Mouse (Mus musculus): Measurements from ENCODE around the gene Xxylt1. TPM values are rescaled to one million over a fixed set of nuclear protein-coding genes. Genes with fewer than 3 reads are reported as not detected.
A peak's percentile ranks its signal among the peaks of the same experiment; 100 is the strongest.

Gene Xxylt1
- polyA plus RNA-seq, 1 experiment from 2014 or later: 11.3 TPM

DNA sequence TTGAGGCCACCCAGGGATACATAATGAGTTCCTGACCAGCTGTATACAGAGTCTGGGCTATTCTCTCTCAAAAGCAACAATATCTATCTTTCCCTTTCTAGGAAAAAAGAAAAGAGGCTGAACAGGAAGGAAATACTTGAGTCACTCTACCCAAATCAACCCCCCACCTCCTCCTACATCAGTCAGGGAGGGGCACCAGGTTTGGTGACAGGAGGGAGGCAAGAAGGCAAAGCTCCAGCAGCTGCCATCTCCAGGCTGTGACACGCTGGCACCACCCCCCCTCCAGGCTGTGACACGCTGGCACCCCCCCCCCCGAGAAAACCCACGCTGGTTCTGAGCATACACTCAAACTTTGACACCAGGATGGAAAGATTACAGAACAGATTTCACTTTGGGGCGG, 85.8 kb downstream of the Xxylt1 start:
- no peaks in the 10 kb centered on the region for H3K27me3 ChIP-seq (ENCODE audit: control insufficient read depth, insufficient read depth, low read length)
- no peak for DNase-seq (ENCODE audit: low spot score)
- H3K4me2 ChIP-seq (replicated peaks; ENCODE audit: low read depth, low read length): no peak overlapping the region
- WGBS: 76% methylated on average over 5 of the region's 5 CpGs
- ATAC-seq (ENCODE audit: low FRiP score): no peak
- no peaks in the 10 kb centered on the region for H3K36me3 ChIP-seq (ENCODE audit: control insufficient read depth, insufficient read depth, low read length)
- no peak overlapping the region for H3K4me3 ChIP-seq (ENCODE audit: low read depth, low read length)
- H3K9me3 ChIP-seq (ENCODE audit: control insufficient read depth, low read length): no peaks in the 10 kb centered on the region
- no peak overlapping the region for H3K9ac ChIP-seq (ENCODE audit: low read depth, low read length)
- no peaks in the 10 kb centered on the region for H3K4me1 ChIP-seq (replicated peaks; ENCODE audit: control insufficient read depth, insufficient read depth, low read length)
- H3K27ac ChIP-seq (ENCODE audit: low read depth, low read length): no peak overlapping the region

DNA sequence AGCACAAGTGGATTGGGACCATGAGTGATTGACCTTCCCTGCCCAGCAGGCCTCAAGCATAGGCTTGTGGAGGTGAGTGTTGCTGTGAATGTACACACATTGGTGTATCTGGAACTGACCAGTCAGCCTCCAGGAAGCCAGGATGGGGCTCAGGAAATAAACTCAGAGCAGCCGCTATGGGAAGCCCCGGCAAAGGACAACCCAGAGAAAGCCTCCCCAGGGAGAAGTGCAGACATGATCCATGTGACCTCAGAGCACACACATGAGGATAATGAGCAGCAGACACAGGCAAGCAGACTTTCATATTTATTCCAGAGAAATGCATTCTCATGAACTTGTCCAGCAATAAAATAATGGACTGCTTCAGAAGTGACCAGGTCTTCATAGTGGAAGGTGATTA, 86.4 kb downstream of the Xxylt1 start:
- no peaks in the 10 kb centered on the region for H3K4me1 ChIP-seq (replicated peaks; ENCODE audit: control insufficient read depth, insufficient read depth, low read length)
- no peak overlapping the region for H3K4me2 ChIP-seq (replicated peaks; ENCODE audit: low read depth, low read length)
- no peak overlapping the region for H3K9ac ChIP-seq (ENCODE audit: low read depth, low read length)
- no peaks in the 10 kb centered on the region for H3K9me3 ChIP-seq (ENCODE audit: control insufficient read depth, low read length)
- no peaks in the 10 kb centered on the region for H3K27me3 ChIP-seq (ENCODE audit: control insufficient read depth, insufficient read depth, low read length)
- no peak overlapping the region for H3K27ac ChIP-seq (ENCODE audit: low read depth, low read length)
- no peak overlapping the region for H3K4me3 ChIP-seq (ENCODE audit: low read depth, low read length)
- H3K36me3 ChIP-seq (ENCODE audit: control insufficient read depth, insufficient read depth, low read length): no peaks in the 10 kb centered on the region
- ATAC-seq (ENCODE audit: low FRiP score) (no peak), DNase-seq (ENCODE audit: low spot score) (no peak)
- 62% methylated on average over 2 of the region's 2 CpGs for WGBS

DNA sequence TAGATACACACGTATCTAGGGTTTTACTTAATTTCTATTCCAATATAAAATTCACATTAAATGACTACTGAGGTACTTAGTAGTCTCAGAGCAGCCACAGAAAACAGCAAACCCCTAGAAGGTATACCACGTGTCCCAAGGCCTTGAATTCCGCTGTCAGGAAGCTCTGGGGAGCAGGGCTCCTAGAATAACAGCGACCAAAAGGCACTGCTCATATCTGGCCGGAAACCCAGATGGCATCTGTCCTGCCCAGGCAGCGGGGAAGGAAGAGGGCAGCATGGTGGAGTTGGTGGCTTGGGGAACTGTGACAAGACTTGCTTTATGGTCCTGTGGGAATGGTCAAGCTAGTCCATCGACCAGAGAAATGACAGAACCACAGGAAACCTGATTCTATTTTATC, 86.9 kb downstream of the Xxylt1 start:
- Histone ChIP-seq H3K27me3 (ENCODE audit: control insufficient read depth, insufficient read depth, low read length) (no peaks in the 10 kb centered on the region), H3K4me3 (ENCODE audit: low read depth, low read length) (no peak overlapping the region), H3K27ac (ENCODE audit: low read depth, low read length) (no peak overlapping the region), H3K4me2 (replicated peaks; ENCODE audit: low read depth, low read length) (no peak overlapping the region), H3K9ac (ENCODE audit: low read depth, low read length) (no peak overlapping the region), H3K9me3 (ENCODE audit: control insufficient read depth, low read length) (no peaks in the 10 kb centered on the region), H3K36me3 (ENCODE audit: control insufficient read depth, insufficient read depth, low read length) (no peaks in the 10 kb centered on the region), H3K4me1 (replicated peaks; ENCODE audit: control insufficient read depth, insufficient read depth, low read length) (no peaks in the 10 kb centered on the region)
- WGBS: 78% methylated on average over 7 of the region's 7 CpGs
- DNase-seq (ENCODE audit: low spot score): no peak
- ATAC-seq (ENCODE audit: low FRiP score): no peak

DNA sequence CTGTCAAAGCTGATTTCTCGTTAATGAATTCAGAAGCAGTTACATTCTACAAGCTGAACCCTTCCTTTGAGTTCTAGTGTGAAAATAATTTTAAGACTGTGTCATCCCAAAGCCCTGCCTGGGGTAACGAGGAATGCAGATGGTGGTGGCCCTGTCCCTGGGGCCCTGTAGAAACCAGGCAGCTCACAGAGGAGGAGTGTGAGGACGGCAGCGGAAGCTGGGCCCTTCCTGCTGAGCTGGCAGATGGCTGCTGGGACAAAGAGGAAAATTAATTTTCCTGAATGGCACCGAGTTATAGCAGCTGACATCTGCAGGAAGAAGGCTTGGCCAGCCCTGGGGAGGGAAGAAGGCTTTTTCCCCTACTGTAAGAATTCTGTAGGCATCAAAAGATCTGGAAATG, 88.7 kb downstream of the Xxylt1 start:
- no peak overlapping the region for H3K4me2 ChIP-seq (replicated peaks; ENCODE audit: low read depth, low read length)
- H3K9me3 ChIP-seq (ENCODE audit: control insufficient read depth, low read length): no peaks in the 10 kb centered on the region
- no peaks in the 10 kb centered on the region for H3K36me3 ChIP-seq (ENCODE audit: control insufficient read depth, insufficient read depth, low read length)
- WGBS: 46% methylated on average over 5 of the region's 5 CpGs
- no peaks in the 10 kb centered on the region for H3K27me3 ChIP-seq (ENCODE audit: control insufficient read depth, insufficient read depth, low read length)
- H3K4me3 ChIP-seq (ENCODE audit: low read depth, low read length): no peak overlapping the region
- DNase-seq (ENCODE audit: low spot score): no peak
- no peak overlapping the region for H3K27ac ChIP-seq (ENCODE audit: low read depth, low read length)
- no peak; the same call in 1 of the 2 replicates for ATAC-seq (ENCODE audit: low FRiP score)
- no peak overlapping the region for H3K9ac ChIP-seq (ENCODE audit: low read depth, low read length)
- no peaks in the 10 kb centered on the region for H3K4me1 ChIP-seq (replicated peaks; ENCODE audit: control insufficient read depth, insufficient read depth, low read length)

DNA sequence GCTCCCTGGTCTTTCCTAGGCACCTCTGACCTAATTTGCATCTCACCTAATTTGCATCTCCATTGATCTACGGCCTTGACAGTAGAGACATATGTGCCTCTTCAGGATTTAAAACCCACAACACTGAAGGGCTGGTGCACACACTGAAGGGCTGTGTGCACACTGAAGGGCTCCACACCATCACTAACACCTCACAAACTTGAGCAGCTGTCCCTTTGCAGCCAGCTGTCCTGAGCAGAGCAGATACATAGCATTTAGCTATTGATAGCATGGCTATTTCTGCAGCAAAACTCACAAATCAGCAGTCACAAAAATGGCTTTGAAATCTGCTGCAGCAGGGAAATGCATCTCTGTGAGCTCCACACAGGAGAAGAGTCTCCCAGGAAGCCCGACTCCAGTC, 90.6 kb downstream of the Xxylt1 start:
- Histone ChIP-seq H3K36me3 (ENCODE audit: control insufficient read depth, insufficient read depth, low read length) (no peaks in the 10 kb centered on the region), H3K27me3 (ENCODE audit: control insufficient read depth, insufficient read depth, low read length) (no peaks in the 10 kb centered on the region), H3K4me3 (ENCODE audit: low read depth, low read length) (no peak overlapping the region), H3K4me1 (replicated peaks; ENCODE audit: control insufficient read depth, insufficient read depth, low read length) (no peaks in the 10 kb centered on the region), H3K27ac (ENCODE audit: low read depth, low read length) (no peak overlapping the region), H3K4me2 (replicated peaks; ENCODE audit: low read depth, low read length) (no peak overlapping the region), H3K9me3 (ENCODE audit: control insufficient read depth, low read length) (no peaks in the 10 kb centered on the region), H3K9ac (ENCODE audit: low read depth, low read length) (no peak overlapping the region)
- WGBS: 36% methylated on average over 2 of the region's 2 CpGs
- ATAC-seq (ENCODE audit: low FRiP score): peak; percentile 19; the same call in 1 of the 2 replicates
- no peak for DNase-seq (ENCODE audit: low spot score)

DNA sequence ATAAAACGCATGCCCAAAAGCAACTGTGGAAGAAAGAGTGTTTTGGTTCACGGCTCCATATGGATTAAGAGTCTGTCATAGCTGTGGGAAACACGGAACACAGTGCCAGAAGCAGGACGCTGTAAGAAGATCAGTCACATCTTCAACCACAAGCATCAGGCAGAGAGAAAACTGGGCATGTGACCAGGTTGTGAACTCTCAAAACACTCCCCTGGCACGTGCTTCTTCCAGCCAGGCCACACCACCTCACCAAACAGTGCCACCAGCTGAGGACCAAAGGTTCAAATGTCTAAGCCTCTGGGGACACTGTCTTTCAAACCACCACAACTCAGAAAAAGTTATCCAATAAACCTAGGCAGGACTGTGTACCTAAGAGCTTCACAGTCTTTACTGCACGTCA, 93.0 kb downstream of the Xxylt1 start:
- no peaks in the 10 kb centered on the region for H3K27me3 ChIP-seq (ENCODE audit: control insufficient read depth, insufficient read depth, low read length)
- no peaks in the 10 kb centered on the region for H3K36me3 ChIP-seq (ENCODE audit: control insufficient read depth, insufficient read depth, low read length)
- no peak overlapping the region for H3K9ac ChIP-seq (ENCODE audit: low read depth, low read length)
- no peak overlapping the region for H3K27ac ChIP-seq (ENCODE audit: low read depth, low read length)
- no peaks in the 10 kb centered on the region for H3K9me3 ChIP-seq (ENCODE audit: control insufficient read depth, low read length)
- H3K4me1 ChIP-seq (replicated peaks; ENCODE audit: control insufficient read depth, insufficient read depth, low read length): no peaks in the 10 kb centered on the region; the same call in 1 of the 2 replicates
- H3K4me3 ChIP-seq (ENCODE audit: low read depth, low read length): no peak overlapping the region
- H3K4me2 ChIP-seq (replicated peaks; ENCODE audit: low read depth, low read length): no peak overlapping the region
- ATAC-seq (ENCODE audit: low FRiP score): no peak
- DNase-seq (ENCODE audit: low spot score): no peak
- 82% methylated on average over 6 of the region's 6 CpGs for WGBS

DNA sequence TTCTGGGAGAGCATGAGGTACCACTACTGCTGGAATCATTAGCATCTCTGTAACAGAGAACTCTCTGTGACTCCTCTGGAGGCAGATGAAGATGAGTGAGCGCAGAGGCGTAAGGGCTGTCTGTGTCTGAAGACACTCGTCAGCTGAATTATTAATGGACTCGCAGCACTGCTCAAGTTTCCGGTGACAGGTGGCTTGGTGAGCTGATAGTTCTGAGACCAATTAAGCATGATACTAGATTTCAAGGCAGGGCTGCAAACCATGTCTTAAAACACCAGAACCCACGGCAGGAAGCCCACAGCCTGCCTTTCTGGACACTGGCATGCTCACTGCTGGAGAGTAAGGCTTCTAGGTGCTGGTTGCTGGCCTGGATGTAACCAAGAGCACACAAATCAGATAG, 93.5 kb downstream of the Xxylt1 start:
- DNase-seq (ENCODE audit: low spot score) (no peak), ATAC-seq (ENCODE audit: low FRiP score) (no peak)
- Histone ChIP-seq H3K4me1 (replicated peaks; ENCODE audit: control insufficient read depth, insufficient read depth, low read length) (no peaks in the 10 kb centered on the region; the same call in 1 of the 2 replicates), H3K9me3 (ENCODE audit: control insufficient read depth, low read length) (no peaks in the 10 kb centered on the region), H3K27me3 (ENCODE audit: control insufficient read depth, insufficient read depth, low read length) (no peaks in the 10 kb centered on the region), H3K4me3 (ENCODE audit: low read depth, low read length) (no peak overlapping the region), H3K4me2 (replicated peaks; ENCODE audit: low read depth, low read length) (no peak overlapping the region), H3K36me3 (ENCODE audit: control insufficient read depth, insufficient read depth, low read length) (no peaks in the 10 kb centered on the region), H3K27ac (ENCODE audit: low read depth, low read length) (no peak overlapping the region), H3K9ac (ENCODE audit: low read depth, low read length) (no peak overlapping the region)
- WGBS: 74% methylated on average over 6 of the region's 6 CpGs

DNA sequence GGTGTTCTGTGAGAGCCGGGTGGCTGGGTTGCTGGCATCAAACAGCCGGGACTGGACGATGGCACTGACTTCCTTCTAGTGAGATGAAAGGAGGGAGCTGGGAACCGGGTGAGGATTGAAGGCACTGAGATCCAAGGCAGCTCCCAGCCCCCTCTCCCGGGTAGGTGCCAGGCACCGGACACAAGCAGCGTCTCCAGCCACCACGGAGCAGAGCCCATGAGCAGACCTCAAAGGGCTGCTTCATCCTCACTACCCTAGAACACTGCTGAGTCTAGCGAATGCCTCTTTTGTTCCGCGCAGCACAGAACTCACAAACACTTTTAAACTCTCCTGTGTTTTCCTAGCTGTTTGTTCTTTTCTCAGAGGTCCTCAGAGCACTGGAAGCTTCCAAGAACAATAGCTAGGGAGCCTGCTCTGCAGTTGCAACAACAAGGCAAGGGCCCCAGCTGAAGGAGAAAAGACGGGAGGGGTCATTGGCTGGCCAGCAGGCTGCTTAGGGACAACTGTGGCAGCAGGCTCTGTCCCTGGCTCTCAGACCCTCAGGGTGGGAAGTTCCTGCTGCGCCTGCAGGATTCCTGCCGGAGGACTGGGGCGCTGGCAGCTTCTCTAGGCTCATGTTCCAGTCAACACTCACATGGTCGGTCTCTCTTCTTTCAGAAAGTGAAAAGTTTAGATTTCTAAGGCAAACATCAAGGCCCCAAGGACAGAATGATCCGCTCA, 96.2 kb downstream of the Xxylt1 start:
- WGBS: 30% methylated on average over 17 of the region's 17 CpGs
- Histone ChIP-seq H3K9me3 (ENCODE audit: control insufficient read depth, low read length) (no peaks in the 10 kb centered on the region), H3K4me2 (replicated peaks; ENCODE audit: low read depth, low read length) (no peak overlapping the region), H3K9ac (ENCODE audit: low read depth, low read length) (no peak overlapping the region; the same call in 1 of the 2 replicates), H3K4me3 (ENCODE audit: low read depth, low read length) (no peak overlapping the region), H3K4me1 (replicated peaks; ENCODE audit: control insufficient read depth, insufficient read depth, low read length) (no peaks in the 10 kb centered on the region; the same call in 1 of the 2 replicates), H3K27me3 (ENCODE audit: control insufficient read depth, insufficient read depth, low read length) (no peaks in the 10 kb centered on the region), H3K36me3 (ENCODE audit: control insufficient read depth, insufficient read depth, low read length) (no peaks in the 10 kb centered on the region), H3K27ac (ENCODE audit: low read depth, low read length) (no peak overlapping the region)
- DNase-seq (ENCODE audit: low spot score): no peak
- ATAC-seq (ENCODE audit: low FRiP score): no peak

DNA sequence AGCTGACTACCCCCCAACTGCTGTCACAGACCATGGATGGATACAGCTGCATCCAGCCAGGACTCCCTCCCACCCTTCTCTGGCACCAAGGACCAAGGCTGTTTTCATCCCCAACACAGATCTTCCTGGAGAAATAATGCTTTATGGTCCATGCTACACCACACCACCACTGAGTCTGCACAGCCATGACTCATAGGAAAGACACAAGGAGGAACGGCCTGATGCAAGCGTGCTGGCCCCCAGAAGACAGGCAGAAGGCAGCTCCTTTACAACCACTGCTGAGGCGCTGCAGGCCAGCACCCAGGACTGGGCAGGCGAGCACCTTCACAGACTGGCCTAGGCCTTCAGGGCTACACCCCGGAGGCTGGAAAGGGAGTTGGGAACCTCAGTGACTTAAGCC, 97.1 kb downstream of the Xxylt1 start:
- H3K9ac ChIP-seq (ENCODE audit: low read depth, low read length): no peak overlapping the region
- H3K4me1 ChIP-seq (replicated peaks; ENCODE audit: control insufficient read depth, insufficient read depth, low read length): no peaks in the 10 kb centered on the region; the same call in 1 of the 2 replicates
- DNase-seq (ENCODE audit: low spot score): no peak
- no peaks in the 10 kb centered on the region for H3K36me3 ChIP-seq (ENCODE audit: control insufficient read depth, insufficient read depth, low read length)
- no peaks in the 10 kb centered on the region for H3K27me3 ChIP-seq (ENCODE audit: control insufficient read depth, insufficient read depth, low read length)
- ATAC-seq (ENCODE audit: low FRiP score): no peak
- WGBS: 90% methylated on average over 5 of the region's 5 CpGs
- H3K9me3 ChIP-seq (ENCODE audit: control insufficient read depth, low read length): no peaks in the 10 kb centered on the region
- no peak overlapping the region for H3K4me3 ChIP-seq (ENCODE audit: low read depth, low read length)
- H3K4me2 ChIP-seq (replicated peaks; ENCODE audit: low read depth, low read length): no peak overlapping the region
- no peak overlapping the region for H3K27ac ChIP-seq (ENCODE audit: low read depth, low read length)
